Comparison of ENCODE assay signal across 9 mouse cellular contexts in genomic region chr2:106580663-106581062, GRCm38 (mm10).
DNase-seq lines count a peak whose midpoint lies in the region; ATAC-seq and TF ChIP-seq lines count a peak whose summit lies in the region.
"Had no signal": no experiment of that assay in that cellular context is flagged by ENCODE, and none has a peak within 500 bp of the region (broad histone marks: within the 10 kb centered on the region; RNA-seq: fewer than 3 reads in every experiment).

No protein-coding gene starts in this region.

- TF ChIP-seq CTCF in brain, embryonic 14.5 days (IDR thresholded peaks at IDR 0.05; ENCODE audit: borderline replicate concordance, extremely low read depth, insufficient read depth, insufficient read length): no peak

- H3K27ac ChIP-seq in heart, embryonic 16.5 days (ENCODE audit: low read length): no peak overlapping the region
- H3K27ac ChIP-seq in limb, embryonic 13.5 days: no peak overlapping the region
- no peak overlapping the region for H3K27ac ChIP-seq in limb, embryonic 10.5 days
- H3K27ac ChIP-seq: heart, embryonic 13.5 days had no signal

- no peak for TF ChIP-seq POLR2A in brain, embryonic 14.5 days (IDR thresholded peaks at IDR 0.05; ENCODE audit: borderline replicate concordance, extremely low read depth, insufficient read depth, insufficient read length, poor library complexity, severe bottlenecking)

- H3K4me3 ChIP-seq in heart, embryonic 16.5 days (ENCODE audit: low read length): no peak overlapping the region
- H3K4me3 ChIP-seq in limb, embryonic 13.5 days: no peak overlapping the region
- H3K4me3 ChIP-seq in limb, embryonic 10.5 days: no peak overlapping the region
- H3K4me3 ChIP-seq: heart, embryonic 13.5 days had no signal

- intact Hi-C loops in heart, postnatal 25 days (cut with DNase I): no loop called here

- H3K36me3 ChIP-seq in heart, embryonic 16.5 days (ENCODE audit: control insufficient read depth, insufficient read depth): no peaks in the 10 kb centered on the region
- no peaks in the 10 kb centered on the region for H3K36me3 ChIP-seq in limb, embryonic 13.5 days
- H3K36me3 ChIP-seq in limb, embryonic 10.5 days: no peaks in the 10 kb centered on the region
- H3K36me3 ChIP-seq: heart, embryonic 13.5 days had no signal

- WGBS in heart, embryonic 16.5 days: 18% methylated on average over 5 of the region's 5 CpGs
- 36% methylated on average over 5 of the region's 5 CpGs for WGBS in limb, embryonic 13.5 days
- 80% methylated on average over 5 of the region's 5 CpGs for WGBS in limb, embryonic 10.5 days

- 0 out of 2 replicates have a peak, but pooled peaks have one; percentile 37 for ATAC-seq in heart, embryonic 16.5 days (replicated peaks; ENCODE audit: extremely low read depth, insufficient read depth, low FRiP score)
- ATAC-seq in limb, embryonic 13.5 days (ENCODE audit: low FRiP score, low read depth): peak; percentile 34; the same call in 1 of the 2 replicates

- H3K9ac ChIP-seq in heart, embryonic 16.5 days (ENCODE audit: low read length): no peak overlapping the region
- no peak overlapping the region for H3K9ac ChIP-seq in limb, embryonic 13.5 days
- H3K9ac ChIP-seq: heart, embryonic 13.5 days had no signal

- H3K9me3 ChIP-seq in heart, embryonic 16.5 days (replicated peaks; ENCODE audit: control insufficient read depth, low read length): no peaks in the 10 kb centered on the region
- H3K9me3 ChIP-seq in limb, embryonic 13.5 days: no peaks in the 10 kb centered on the region
- H3K9me3 ChIP-seq in limb, embryonic 10.5 days (replicated peaks): no peaks in the 10 kb centered on the region
- H3K9me3 ChIP-seq: heart, embryonic 13.5 days had no signal

- DNase-seq in heart, postnatal 25 days (ENCODE audit: low spot score): no peak
- DNase-seq in limb, embryonic 10.5 days (ENCODE audit: low spot score): no peak
- DNase-seq in NIH3T3 (ENCODE audit: low read depth): peak; percentile 14
- peak; percentile 91 for DNase-seq in brain, embryonic 14.5 days (ENCODE audit: low read depth)
- no peak for DNase-seq in thymus, postnatal 14 days
- no peak for DNase-seq in thymus, postnatal 10 days (ENCODE audit: low spot score in 2 of 2)

- no peaks in the 10 kb centered on the region for H3K27me3 ChIP-seq in heart, embryonic 16.5 days (ENCODE audit: control insufficient read depth, insufficient read depth, low read length)
- H3K27me3 ChIP-seq in limb, embryonic 13.5 days: peaks cover 6% of the 10 kb centered on the region; the same call in 1 of the 2 replicates
- H3K27me3 ChIP-seq in limb, embryonic 10.5 days (ENCODE audit: low read depth, poor library complexity, severe bottlenecking): peaks cover 16% of the 10 kb centered on the region

- H3K4me1 ChIP-seq in heart, embryonic 16.5 days (ENCODE audit: control insufficient read depth, insufficient read depth, low read length): peaks cover 8% of the 10 kb centered on the region; the same call in 1 of the 2 replicates
- peaks cover 36% of the 10 kb centered on the region for H3K4me1 ChIP-seq in limb, embryonic 13.5 days
- H3K4me1 ChIP-seq in limb, embryonic 10.5 days: peaks cover 36% of the 10 kb centered on the region

- no peak overlapping the region for H3K4me2 ChIP-seq in heart, embryonic 16.5 days (ENCODE audit: low read depth, low read length)
- no peak overlapping the region for H3K4me2 ChIP-seq in limb, embryonic 13.5 days (replicated peaks)
- H3K4me2 ChIP-seq: heart, embryonic 13.5 days had no signal

Comparison
In these comparisons a context has a peak if more than half of its experiments do, and no peak if none do; other contexts are left out.
1. DNase-seq: peak in NIH3T3 (single experiment) and brain, embryonic 14.5 days (single experiment); none in heart, postnatal 25 days (single experiment), limb, embryonic 10.5 days (single experiment), thymus, postnatal 14 days (single experiment) and thymus, postnatal 10 days (0 of 2).